Mouse (Mus musculus) brain, embryonic 18.5 days (tissue): Measurements from ENCODE around the gene Cdc42ep3.

Experiments
- DNase-seq: peaks from one replicate; pipeline ENCODE4 v3.0.0-alpha.2; 2012; ENCODE audit warnings: low read depth, low spot score

Cdc42ep3 gene

DNA sequence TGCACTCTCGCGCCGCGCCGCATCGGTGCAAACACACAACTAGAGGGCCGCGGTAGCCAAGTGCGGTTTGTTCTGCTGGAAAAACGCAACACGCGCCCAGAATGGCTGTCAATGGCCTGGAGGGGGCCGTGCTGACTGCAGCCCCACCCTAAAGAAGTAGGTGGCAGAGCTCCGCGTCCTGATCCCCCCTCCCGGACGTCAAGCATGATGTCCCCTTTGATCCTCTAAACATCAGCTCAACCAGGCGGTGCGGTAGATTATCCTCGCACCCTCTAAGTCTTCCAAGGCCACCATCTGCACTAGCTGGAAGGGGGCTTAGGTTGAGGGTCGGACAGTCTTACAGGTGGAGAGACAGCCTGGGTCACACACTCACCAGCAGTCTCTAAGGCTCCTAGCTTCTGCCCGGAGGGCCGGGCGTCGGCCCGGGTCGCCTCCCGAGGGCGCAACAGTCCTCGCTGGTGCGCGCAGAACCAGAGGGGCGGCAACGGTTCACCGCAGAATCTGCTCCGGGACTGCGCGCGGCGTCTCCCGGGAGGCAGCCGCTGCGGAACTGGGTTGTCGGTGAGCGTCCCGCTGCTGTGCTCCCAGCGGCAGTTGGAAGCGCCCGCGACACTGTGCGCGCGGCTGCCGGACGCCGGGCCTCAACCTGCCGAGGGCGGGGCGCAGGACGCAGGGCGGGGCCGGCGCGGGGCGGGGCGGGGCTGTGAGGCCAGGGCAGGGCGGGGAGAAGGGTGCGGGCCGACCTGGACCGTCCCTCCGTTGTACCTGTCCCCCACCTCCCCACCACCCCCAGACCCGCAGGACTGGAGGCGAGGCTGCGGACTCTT is at the start of gene Cdc42ep3:
Cdc42ep3 (minus strand) TSS at position 648 of the 827 bp plus-strand sequence.
- peak; percentile 30 for DNase-seq

DNA sequence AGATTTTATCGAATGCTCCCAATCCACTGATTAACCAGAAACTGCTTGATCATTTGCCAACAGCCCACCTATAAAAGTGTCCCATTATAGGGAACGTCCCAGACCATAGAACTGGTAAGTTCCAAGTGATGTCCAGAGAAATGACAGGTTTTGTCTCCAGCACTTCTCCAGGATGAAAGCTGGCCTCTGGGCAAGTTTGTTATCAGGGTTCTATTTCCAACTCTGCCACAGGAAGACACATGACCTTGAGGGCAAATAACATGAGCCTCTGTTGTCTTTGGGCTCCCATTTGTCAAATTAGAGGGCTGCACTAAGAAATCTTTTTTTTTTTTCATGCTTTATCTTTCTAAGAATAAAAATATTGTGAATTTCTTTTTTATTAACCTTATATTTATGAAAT is 45.5 kb upstream of the Cdc42ep3 start:
- DNase-seq, result no peak

DNA sequence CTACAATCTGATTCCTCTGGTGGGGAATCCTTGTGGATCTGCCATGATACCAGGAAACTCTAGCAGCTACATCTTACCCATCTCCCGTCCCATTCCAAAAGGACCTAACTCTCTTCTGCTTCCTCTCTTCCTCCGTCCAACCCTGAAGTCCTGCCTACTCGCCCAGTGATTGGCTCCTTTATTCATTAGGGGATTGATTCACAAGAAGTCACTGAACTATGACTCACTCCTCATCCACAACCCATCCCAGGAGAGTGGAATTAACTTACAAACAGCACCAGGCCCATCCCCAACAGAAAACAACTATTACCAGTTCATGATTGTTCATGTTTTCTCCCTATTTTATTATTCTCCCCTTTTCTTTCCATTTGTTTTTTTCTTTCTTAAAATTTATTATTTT is 43.5 kb upstream of the Cdc42ep3 start:
- no peak for DNase-seq

DNA sequence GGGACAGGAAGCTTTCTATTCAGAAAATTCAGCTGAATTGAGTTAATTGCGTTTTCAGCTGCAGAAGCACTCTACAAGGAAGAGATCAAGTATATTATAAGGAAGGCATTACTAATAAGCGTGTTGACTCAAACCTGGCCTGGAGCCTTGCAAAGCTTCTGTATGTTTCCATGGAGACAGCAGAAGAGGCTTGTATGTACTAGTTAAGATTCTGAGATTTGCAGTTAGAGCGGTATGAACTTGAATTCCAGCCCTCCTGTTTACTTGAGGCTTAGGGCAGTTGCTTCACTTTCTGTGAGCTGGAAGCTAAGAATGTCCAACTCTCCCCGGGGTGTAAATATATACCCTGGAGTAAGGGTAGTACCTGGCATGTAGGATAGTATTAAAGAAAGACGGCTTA is 39.9 kb upstream of the Cdc42ep3 start:
- no peak for DNase-seq

DNA sequence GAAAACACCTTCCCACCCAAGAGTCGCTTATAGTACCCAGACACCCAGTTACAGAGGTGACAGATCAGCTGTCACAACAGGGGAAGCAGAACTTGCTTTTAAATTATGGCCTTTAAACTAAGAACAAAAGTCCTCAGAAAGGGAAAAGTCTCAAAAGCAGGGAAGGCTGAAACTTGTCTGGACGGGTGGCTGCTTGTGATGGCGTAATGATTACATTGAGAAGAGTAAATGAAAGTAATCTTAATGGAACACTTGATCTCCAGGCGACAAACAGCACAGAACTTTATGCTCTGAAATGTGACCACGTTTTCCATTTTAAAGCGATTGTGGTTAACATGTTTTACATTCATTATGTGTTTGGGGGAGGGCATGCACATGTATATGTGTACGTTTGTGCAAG is 39.0 kb upstream of the Cdc42ep3 start:
- no peak for DNase-seq

DNA sequence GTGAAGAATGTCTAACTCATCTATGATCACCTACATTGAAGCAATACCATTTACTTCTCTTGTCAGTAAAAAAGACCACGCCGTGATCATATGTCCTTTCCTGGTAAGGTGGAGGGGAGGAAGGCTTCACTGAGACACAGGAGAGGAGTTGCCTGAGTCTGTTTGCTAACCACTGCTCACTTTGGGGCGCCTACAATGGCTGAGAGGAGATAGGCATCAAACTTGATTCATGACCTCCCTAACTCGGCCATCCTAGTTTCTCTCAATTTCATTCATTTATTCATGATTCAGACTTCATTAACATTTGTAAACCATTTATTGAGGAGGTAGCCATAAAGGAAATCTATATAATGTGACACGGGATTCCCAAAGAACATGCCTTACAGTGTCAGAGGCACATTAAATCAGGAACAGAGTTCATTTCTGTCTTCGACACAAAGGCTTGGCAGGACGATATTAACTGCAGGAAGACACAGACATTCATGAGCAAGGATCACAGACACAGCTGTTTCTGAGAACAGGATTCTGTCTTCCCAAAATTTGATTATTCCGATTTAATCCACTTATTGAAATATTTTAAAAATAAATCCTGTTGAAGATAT is 32.7 kb upstream of the Cdc42ep3 start:
- DNase-seq, result no peak

DNA sequence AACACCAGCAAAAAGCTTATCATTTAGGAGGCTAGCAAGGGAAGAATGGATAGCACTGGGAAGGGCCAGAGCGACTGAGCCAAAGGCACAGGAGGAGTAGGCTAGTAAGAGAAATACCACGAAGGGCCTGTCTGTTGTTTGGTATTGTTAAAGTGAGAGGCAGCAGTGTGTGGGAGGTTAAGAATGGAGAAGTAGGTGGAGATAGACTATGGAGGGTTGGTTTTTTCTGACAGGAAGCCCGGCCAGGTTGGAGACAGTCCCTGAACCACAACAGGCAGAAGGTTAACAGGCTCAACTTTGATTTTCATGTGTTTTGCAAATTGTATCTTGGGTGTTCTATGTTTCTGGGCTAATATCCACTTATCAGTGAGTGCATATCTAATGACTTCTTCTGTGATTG is 26.6 kb upstream of the Cdc42ep3 start:
- no peak for DNase-seq

DNA sequence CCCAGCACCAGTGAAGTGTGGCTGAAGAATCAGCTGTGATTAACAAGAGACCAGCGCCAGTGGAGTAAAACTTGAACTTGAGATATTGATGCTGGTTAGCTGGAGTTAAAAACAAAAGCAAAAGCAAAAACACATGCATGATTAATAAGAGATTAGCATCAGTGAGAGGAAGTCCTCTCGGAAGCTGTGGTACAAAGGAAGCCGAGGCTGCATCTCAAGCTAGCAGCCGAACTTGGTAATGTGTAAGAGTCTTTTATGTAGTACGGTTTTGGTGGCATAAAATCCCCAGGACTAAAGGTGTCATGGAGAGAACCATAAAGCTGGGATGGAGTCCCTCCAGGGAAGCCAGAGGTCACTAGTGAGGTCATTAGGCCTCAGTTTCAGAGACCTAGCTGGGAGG is 24.3 kb upstream of the Cdc42ep3 start:
- no peak for DNase-seq

DNA sequence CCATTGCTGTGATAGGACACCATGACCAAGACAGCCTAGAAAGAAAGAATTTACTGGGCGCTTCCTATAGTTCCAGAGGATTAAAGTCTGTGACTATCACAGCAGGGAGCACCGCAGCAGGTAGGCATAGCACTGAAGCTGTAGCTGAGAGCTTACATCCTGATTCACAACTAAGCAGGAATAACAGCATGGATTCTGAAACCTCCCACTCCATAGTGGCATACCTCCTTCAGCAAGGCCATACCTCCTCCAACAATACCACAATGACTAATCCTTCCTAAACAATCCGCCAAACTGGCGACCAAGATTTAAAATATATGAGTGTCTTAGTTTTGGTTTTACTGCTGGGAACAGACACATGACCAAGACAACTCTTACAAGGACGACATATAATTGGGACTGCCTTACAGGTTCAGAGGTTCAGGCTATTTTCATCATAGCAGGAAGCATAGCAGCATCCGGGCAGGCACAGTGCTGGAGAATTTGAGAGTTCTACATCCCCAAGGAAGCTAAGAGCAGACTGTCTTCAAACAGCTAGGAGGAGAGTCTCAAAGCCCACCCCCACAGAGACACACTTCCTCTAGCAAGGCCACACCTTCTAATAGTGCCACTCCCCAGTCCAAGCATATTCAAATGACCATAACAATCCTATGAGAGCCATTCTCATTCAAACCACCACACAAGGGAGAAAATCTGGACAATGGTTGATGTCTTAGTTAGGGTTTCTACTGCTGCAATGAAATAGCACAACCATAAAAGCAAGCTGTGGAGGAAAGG is 21.7 kb upstream of the Cdc42ep3 start:
- DNase-seq, result no peak

DNA sequence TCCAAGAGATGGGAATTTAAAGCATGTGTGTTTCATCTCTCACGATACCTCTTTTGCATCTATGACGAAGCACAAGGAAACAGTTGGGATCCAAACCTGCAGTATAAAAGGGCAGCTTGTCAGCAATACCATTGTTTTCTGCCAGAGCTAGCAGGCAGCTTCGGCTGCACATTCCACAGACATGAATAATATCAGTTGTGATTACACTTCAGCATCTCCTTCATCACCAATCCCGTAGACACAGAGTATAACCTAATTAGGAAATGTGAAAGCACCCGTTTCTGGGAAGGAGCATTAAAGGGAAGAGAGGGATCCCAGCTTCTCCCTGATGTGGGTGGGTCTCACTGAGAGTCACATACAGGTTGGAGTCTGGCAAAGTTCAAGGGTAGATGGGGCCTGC is 18.1 kb upstream of the Cdc42ep3 start:
- no peak for DNase-seq

DNA sequence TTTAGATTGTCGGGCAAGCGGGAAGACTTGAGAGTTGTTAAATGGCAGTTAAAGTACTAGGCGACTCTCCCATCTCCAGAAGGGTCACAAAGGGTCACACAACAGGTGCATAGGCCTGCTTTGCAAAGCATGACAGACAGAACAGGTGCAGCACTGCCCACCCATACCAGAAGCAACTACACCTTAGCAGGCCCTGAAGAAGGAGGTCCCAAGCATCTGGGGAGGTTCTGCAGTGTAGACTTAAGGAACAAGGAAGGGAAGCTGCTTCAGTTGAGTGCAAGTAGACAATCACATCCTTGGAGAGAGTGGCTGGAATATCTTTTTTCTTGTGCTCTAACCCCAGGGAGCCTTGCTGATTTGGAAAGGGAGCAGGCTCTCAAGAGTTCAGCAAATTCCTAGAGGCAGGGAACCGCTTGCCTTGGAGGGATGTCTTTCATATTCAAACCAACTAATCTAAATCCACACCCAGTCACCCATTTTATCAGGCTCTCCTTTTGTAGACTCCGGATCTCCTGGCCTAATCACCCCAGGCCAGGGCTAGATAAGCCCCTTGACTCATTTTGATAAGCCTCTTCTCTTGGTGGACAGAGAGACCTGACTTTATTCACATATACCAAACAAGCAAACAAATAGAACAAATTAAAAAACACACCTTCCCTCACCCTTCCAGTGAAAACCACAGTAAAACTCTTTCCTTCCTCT is 10.0 kb upstream of the Cdc42ep3 start:
- DNase-seq, result no peak

DNA sequence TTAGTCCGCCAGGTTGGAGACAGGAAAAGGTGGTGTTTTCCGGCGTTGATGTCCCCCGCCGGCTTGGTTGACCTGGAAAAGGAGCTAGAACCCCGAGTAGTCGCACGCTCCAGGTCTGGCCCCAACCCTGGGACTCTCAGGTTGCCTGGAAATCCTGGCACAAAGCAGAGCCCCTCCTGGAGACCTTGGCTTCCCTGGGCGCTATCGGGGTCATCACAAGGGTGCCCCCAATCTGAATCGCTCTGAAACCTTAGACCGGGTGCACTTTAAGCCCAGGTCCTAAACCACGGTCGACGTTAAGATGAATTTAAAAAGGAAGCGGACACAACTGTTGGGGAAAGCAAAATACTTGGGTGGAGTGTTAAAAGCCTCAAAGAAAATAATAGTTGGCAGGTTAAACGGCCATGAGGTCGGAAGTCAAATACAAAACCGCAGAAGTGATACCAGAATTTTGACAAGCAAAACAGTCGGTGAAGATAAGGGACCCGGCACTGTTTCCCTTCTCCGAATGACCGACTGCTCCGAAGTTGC is 1.2 kb upstream of the Cdc42ep3 start:
- DNase-seq, result no peak

DNA sequence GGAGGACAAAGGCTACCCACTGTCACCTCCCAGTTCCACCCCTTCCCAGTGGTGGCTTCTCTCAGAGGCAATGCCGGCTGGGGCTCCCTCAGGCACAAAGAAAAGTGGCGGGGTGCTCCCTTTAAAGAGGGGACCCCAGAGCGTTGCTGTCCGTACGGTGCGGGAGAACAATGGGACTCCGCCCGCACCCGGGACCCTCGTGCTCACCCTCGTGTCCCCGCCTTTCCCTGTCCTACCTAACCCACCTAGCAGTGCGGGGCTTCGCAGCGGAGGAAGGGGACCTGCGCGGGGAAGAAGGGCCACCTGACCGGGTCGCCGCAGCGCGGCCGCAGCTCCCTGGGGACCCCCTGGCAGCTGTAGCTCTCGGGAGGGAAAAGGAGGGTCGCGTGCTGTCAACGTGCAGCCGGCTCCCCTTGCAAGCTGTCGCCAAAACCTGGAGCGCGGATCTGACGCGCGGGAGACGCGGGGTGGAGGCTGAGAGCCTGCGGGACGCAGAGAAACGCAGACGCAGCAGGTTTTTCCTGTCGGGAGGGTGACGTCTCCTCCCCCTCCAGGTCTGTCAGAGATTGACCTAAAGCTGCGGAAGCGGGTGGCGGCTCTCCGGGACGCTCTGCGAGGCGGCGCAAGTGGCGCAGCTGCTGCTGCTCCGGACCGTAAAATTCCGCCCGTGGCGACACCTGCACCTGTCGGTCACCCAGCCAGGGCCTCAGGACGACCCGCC is 540 bp upstream of the Cdc42ep3 start:
- DNase-seq, result peak; percentile 76

DNA sequence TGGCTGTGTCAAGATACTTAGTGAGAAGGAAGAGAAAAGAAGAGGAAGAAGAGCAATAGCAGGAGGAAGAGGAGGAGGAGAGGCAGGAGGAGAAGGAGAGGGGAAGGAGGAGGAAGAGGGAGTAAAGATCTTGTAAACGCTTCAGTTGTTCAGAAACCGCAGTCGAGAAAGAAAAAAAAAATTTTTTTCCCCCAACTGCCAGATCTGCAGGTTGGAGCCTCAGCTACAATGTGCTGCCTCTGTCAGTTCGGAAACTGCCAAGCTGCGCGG is 782 bp downstream of the Cdc42ep3 start:
- DNase-seq, result no peak

DNA sequence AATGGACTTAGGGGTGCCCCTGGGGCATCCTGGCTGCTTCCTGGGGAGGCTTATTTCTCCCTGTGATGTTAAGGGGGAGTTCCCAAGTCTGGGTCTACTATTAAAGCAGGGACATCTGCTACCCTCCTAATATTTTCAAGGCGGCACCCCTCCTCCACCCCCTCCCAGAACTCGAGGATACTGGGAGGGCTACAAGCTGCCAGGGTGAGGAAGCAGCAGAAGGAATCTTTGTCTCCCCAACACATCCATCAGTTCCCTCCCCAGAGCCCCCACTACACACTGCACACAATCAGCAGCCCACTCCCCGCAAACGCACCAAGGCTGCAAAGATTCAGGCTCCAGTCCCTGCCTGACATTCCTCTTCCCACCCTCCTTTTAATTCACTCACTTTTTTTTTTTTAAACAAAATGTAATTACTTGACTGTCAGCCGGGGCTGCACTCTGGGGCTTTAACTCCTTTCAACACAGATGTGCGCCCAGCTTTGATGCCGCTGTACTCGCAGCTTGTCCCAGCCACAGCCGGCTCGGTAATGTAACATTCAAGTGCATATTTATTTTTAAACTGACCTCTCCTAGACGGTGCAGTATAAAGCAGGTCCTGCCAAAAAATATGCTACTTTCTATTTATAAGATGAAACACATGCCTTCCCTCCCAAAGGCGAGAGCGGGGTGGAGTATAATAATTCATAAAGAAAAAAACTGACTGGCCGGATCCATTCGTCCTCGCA is 1.3 kb downstream of the Cdc42ep3 start:
- no peak for DNase-seq

DNA sequence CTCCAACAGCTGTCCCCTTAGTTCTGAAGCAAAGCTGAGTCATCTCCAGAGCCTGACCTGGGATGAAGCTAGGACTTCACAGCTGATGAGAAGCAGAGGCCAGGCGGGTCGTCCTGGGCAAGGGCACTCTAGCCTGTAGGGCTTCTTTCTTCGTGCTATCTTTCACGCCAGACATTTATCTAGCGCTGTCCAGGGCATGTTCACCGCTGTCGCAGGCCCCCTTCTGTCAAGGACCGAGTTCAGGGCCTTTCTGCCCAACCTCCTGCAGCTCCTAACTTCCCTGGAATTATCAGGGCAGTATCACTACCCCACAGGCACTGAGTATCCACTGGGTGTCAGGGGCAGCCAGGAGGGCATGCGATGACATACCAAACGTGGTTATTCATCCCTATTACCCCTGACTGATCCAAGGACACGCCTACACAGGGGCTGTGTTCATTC is 4.1 kb downstream of the Cdc42ep3 start:
- no peak for DNase-seq

DNA sequence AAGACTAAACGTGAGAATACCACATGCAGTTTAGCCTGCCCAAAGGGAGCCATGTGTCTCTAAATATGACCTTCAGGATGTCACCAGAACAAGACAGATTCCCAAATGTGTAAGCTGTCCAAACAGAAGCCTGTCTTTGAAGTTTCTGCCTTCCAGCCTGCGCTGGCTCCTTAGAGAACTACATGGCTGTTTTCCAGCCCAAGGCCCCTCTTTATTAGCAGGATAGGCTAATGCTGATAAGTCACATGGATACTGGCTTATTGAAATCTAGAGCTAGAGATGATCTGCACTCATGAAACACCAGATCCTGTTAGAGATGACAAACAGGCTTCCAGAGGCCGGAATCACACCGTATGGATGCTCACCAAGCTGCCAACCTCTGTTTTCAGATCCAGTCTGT is 5.5 kb downstream of the Cdc42ep3 start:
- DNase-seq, result no peak

DNA sequence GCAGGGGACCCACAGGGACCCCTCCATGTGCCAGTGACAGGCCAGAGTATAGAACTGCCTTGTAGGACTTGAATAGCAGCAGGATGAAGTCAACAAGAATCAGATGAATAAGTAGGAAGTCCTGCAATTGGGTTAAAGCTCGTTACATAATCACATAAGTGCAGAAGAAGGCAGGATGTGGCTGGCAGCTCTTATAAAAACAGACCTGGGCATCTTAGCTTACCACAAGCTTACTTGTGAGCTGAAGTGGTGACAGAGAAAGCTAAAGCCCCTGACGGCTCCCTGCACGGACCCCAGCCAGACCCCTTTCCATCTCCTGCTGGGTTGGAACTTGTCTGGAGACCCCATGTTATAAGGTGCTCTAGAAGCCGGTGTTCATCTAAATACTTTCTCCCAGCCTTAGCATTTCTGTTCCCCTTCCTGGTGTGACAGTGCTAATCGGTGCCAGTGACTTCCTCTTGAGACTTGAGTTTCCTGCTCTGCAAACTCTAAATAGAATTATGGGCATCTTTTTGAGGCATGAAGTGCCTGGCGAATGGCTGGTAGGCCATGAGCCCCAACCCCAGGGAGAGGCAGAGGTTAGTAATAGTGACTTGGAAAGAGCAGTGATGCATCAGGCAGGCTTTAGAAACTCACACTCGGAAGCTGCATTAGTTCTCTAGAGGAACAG is 6.8 kb downstream of the Cdc42ep3 start:
- no peak for DNase-seq

DNA sequence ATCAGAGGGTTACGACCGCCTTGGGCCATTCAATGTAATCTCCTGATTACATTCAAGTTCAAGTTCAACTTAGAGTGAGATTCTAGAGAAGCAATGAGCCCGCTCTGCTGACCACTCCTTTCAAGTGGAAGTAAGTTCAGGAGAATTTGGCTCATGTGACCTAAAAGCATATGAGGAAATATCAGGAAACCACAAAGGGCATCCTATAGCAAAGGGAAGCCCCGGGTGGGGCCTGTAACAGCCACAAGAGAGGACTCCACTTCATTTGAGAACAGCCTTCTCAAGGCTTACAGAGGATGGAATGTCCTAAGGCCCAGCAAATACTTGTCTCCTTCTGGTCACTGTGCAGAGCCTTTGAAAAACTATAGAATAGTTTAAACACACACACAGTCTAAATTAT is 7.6 kb downstream of the Cdc42ep3 start:
- DNase-seq, result no peak
